Mouse (Mus musculus): ENCODE data around the gene Gpr68.

- TF ChIP-seq CTCF (IDR thresholded peaks at IDR 0.05; ENCODE audit: borderline replicate concordance, insufficient read depth, low read depth, low read length): no peak
- TF ChIP-seq POLR2A (IDR thresholded peaks at IDR 0.05; ENCODE audit: borderline replicate concordance, insufficient read depth, low read length): no peak
Observed at GRCm38 (mm10) chr12:100945948-100946347, 38.0 kb upstream of the Gpr68 start.

All from cerebellum, adult 2 months (tissue).